Mouse (Mus musculus) G1E-ER4 (cell line): ENCODE measurements around the gene Sorcs1. TPM values are rescaled to one million over a fixed set of nuclear protein-coding genes. Genes with fewer than 3 reads are reported as not detected.

Experiments used
- GATA1 ChIP-seq: IDR thresholded peaks from one replicate; pipeline ENCODE4 v1.8.0; 2012; ENCODE audit warnings: low read length, inconsistent platforms
- polyA plus RNA-seq: library from polyadenylated mRNA; stranded (reverse); fragments of >175 nt; gene quantifications from 2 replicates; pipeline ENCODE4 v1.2.3, GENCODE M21; 2012

The Sorcs1 gene
- polyA plus RNA-seq, 1 experiment, result not detected

- no peak for TF ChIP-seq GATA1
These were observed 288.4 kb downstream of the Sorcs1 start for GRCm38 (mm10) chr19:50389925-50390552.

DNA sequence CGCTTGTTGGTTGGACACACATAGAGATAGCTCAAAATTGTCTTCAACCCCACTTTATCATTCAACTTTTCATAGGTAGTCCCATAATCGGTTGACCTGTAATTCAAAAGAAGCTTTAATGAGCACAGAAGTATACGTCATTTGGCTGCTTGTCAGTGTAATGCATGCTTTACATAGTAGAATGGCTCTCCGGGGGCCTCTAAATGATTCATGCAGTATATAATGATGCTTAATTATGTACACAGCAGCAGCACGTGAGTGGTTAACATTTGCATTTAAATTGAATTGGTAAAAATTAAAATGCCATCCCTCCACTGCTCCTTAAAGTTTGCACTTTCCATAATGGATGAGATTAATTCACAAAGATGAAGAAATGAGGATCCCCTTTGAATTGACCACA, 299.5 kb downstream of the Sorcs1 start:
- no peak for TF ChIP-seq GATA1

DNA sequence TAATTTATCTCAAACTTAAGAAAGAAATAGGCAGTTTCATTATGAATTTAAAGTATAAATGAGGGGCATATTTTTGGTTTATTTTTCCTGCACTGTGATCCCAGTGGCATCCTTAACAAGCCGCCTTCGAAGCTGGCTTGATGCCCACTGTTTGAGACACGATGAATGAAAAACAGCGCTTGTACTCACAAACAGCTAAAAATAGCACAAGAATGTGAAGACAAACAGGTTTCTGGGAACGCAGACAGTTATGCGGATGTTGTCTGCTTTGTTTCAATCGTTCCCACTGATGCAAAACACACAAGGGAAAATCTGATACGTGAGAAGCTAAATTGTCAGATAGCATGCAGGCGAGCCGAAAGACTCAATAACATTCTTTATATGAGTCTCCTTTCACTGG, 303.7 kb downstream of the Sorcs1 start:
- no peak for TF ChIP-seq GATA1

DNA sequence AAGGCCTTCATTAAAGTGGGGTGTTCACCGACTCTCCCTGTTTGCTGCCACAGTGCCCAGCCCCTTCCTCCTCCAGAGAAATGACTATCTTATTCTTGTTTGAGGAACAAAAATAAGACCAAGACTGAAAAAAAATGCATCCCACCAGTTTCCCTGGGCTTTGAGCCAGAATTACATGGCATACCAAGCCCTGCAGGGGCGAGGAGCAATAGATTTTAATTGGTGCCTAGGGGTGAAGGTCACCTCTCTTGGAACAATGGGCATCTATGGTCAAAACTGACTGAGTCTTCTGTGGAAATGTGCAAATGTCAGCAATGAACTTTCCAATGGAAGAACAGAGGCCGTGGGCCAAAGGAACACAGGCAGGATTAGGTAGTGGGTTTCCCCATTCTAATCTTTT, 312.0 kb downstream of the Sorcs1 start:
- no peak for TF ChIP-seq GATA1

GRCm38 (mm10) chr19:50362655-50363500, 315.6 kb downstream of the Sorcs1 start:
- no peak for TF ChIP-seq GATA1

DNA sequence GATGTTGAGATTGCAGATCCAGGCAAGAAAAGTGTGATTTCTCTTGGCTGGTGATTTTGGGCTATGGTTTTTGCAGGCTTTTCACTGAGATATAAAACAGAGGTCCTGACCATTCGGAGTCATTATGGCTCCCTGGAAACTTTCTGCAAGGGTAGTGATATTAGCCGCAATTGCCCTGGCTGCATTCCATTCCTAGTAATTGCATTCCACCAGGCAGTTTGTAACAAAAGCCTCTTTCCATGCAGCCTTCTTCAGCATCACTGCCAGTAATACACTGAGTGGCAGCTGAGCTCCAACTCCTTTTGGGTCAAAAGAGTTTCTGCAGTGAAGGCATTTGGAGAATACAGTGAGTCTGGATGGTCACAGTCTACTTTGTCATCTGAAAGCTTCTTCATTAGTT, 319.9 kb downstream of the Sorcs1 start:
- TF ChIP-seq GATA1, result no peak

DNA sequence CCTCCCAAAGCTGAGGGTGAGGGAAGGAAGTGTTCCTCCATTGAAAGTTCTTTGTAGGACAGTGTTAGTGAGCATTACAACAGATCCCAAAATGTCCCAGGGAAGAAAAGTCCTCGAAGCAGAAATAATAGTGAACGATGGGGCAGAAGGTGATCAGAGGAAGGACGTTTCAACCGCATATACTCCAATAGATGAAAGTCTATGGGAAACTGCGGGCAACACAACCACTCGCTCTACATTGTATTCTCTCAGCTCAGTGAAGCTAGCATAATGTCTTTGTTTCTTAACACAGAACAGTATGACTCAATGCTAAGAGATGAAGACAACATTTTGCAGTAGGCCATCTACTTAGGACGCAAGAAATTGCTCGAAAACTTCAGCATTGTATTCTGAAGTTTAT, 339.2 kb downstream of the Sorcs1 start:
- TF ChIP-seq GATA1, result no peak

GRCm38 (mm10) chr19:50336751-50337150, 341.7 kb downstream of the Sorcs1 start:
- no peak for TF ChIP-seq GATA1

DNA sequence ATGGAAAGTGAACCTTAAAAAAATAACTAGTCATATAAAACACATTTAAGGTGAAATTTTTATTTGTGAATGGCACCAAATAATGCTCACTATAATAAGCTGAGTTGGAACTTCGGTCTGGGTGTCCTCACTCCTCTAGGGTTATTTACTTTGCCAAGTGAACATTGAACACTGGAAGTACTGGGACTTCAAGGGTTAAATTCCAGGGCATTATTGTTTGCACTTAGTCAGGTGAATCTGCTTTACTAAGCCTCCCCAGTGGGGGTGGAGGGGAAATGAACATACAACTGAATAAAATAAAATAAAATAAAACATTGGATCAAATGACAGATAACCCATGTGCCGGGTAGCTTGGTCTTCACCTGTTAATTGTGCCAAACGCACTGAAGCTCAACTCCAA, 347.3 kb downstream of the Sorcs1 start:
- TF ChIP-seq GATA1, result no peak

- no peak for TF ChIP-seq GATA1
These were observed 350.6 kb downstream of the Sorcs1 start for GRCm38 (mm10) chr19:50327804-50328203.

- TF ChIP-seq GATA1, result no peak
These were observed 352.3 kb downstream of the Sorcs1 start for GRCm38 (mm10) chr19:50326151-50326550.

DNA sequence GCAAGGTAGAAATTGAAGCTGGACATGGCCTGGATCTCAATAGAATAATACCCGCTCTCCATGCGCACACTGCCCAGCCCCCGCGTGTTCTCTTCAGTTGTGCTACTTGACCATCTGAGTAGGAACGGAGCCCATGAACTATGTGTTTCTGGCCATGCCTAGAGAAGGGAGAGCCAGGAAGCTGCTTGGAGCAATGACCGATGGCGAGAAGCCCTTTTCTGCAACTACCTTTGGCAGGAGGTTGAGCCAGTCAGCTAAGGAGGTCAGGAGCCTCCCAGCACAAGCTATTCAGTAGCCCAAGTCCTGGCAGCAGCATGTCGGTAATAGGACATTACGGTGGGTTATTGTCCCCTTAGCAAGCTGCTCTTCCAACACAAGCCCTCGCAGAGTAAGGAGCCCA, 352.8 kb downstream of the Sorcs1 start:
- TF ChIP-seq GATA1, result no peak

- no peak for TF ChIP-seq GATA1
These were observed 371.4 kb downstream of the Sorcs1 start for GRCm38 (mm10) chr19:50307046-50307445.

- no peak for TF ChIP-seq GATA1
These were observed 384.2 kb downstream of the Sorcs1 start for GRCm38 (mm10) chr19:50294205-50294604.

DNA sequence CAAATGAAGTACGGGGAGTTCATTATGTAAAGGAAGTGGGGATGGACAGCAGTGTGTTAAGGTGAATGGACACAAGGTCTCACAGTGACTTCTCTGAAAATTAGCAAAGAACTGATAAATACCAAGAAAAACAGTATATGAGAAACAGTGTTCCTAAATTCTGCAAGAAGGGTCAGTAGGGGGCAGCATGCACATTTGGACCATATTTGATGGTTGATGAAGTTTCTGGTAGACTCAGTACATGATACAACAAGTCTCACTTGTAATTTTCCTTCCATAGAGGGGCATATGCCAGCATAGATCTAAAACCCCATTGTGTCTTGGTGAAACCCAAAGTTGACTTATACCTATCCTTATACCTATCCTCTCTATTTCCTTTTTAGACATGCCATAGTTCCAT, 414.0 kb downstream of the Sorcs1 start:
- no peak for TF ChIP-seq GATA1

- TF ChIP-seq GATA1, result no peak
These were observed 419.6 kb downstream of the Sorcs1 start for GRCm38 (mm10) chr19:50258718-50259413.

GRCm38 (mm10) chr19:50220476-50220875, 458.0 kb downstream of the Sorcs1 start:
- no peak for TF ChIP-seq GATA1
